Mouse (Mus musculus) cortical plate, adult 2 months (tissue): Measurements from ENCODE around the gene BC034090.

Experiments
- CTCF ChIP-seq: fragments of 200-500 bp; IDR thresholded peaks from 2 replicates; pipeline ENCODE4 v1.5.1; 2011; ENCODE audit warnings: mild to moderate bottlenecking, control low read depth, low read length; ENCODE audit not compliant: insufficient read depth; ENCODE audit errors: extremely low read depth
- POLR2A ChIP-seq: fragments of 200-500 bp; IDR thresholded peaks from 2 replicates; pipeline ENCODE4 v1.6.1; 2011; ENCODE audit warnings: mild to moderate bottlenecking, low read length, control low read depth; ENCODE audit not compliant: insufficient read depth; ENCODE audit errors: extremely low read depth

- TF ChIP-seq POLR2A = no peak
- no peak for TF ChIP-seq CTCF
These were observed 3.8 kb upstream of the BC034090 start for GRCm38 (mm10) chr1:155248041-155248440.
